Mouse (Mus musculus): ENCODE data around the gene Gm2916.
"Not testable (repeated sequence)": the region's sequence is repeated elsewhere in the genome, so short reads cannot be mapped to it uniquely, and the experiment has no call there.

GRCm38 (mm10) chr14:3845945-3846344 lies 38.0 kb upstream of the Gm2916 start, which contains the start of gene Gm3033:
- TF ChIP-seq TAL1, GATA1 (IDR thresholded peaks at IDR 0.05; ENCODE audit: low read length): not testable (repeated sequence)

All from erythroblast, embryonic 14.5 days (primary cell).